Mouse (Mus musculus): ENCODE results near the gene G3bp2.
"Not testable (repeated sequence)": the region's sequence is repeated elsewhere in the genome, so short reads cannot be mapped to it uniquely, and the experiment has no call there.

G3bp2 gene

DNA sequence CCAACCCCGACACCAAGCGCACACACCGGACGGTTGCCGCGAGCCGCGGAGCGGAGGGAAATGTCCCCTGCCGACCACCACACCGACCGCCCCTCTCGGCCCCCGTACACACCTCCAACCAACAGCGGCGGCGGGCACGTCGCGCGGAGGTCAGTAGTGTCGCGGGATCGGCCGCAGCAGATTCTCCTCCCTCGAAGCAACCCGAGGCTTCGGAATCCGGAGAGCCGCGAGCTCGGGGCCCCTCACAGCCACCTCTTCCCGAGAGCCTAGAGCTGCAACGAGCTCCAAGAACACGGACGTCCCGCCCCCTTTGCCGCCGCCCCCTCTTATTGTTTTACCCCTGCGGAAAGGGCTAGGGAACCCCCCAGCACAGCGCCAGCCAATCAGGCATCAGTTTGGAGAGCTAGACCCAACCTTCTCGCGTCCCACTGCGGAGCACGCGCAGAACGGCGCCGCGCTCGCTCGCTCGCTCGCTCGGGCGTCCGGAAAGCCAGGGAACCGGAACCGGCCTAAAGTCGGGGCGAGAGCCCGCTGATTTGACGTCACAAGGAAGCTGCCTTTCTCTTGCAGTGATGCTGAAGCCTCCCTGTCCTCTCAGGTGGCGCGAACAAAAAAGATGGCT lies at the start of gene G3bp2:
Gene G3bp2, minus strand, starts transcription at position 303 of the 622 bp plus-strand sequence.
- in situ Hi-C loops (cut with MboI), result no loop called here

DNA sequence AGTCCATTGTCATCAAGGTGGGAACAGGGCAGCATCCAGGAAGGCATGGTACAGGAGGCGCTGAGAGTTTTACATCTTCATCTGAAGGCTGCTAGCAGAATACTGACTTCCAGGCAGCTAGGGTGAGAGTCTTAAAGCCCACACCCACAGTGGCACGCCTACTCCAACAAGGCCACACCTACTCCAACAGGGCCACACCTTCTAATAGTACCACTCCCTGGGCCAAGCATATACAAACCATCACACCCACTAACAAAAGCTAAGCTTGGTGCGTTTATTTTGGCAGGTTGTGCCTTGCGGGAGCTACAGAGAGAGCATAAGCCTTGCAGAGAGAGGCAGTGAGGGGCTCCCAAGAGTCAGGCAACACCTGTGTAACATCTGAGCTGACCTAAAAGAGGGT lies 49.5 kb upstream of the G3bp2 start:
- in situ Hi-C loops (cut with MboI), result not testable (repeated sequence)

DNA sequence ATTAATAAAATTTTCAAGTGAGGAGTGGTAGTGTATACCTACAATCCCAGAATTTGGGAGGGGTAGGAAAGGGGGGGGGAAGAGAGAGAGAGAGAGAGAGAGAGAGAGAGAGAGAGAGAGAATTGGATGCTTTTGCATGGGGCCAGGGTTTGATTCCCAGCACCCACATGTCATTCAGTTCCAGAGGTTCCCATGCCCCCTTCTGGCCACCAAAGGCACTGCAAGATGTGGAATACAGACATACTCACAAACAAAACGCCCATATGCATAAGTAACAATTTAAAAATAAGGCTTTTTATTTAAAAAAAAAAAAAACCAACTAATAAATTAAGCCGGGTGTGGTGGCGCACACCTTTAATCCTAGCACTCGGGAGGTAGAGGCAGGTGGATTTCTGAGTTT lies 48.6 kb upstream of the G3bp2 start:
- in situ Hi-C loops (cut with MboI), result no loop called here

DNA sequence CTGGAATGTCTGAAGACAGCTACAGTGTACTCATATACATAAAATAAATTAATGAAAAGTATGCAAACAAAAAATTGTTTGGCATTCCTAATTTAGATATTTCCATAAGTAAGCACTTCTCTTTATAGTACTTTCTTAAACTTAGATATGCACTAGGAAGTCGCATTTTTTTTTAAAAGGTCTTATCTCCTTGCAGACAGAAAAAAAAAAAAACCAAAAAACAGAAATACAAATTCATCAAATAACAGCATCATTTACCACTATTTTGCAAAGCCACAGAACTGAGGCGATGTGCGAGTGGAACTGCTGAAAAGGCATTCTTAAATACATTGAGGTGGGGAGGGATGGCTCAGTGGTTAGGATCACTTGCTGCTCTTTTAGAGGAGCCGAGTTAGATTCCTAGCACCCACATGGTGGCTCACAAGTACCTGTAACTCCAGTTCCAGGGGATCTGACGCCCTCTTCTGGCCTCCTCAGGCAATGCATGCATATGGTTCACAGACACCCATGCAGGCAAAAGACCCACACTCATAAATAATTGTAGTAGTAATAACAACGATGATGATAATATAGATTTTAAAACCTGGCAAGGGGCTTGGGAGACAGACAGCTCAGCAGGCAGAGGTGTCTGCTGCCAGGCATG lies 46.6 kb upstream of the G3bp2 start:
- in situ Hi-C loops (cut with MboI), result no loop called here

DNA sequence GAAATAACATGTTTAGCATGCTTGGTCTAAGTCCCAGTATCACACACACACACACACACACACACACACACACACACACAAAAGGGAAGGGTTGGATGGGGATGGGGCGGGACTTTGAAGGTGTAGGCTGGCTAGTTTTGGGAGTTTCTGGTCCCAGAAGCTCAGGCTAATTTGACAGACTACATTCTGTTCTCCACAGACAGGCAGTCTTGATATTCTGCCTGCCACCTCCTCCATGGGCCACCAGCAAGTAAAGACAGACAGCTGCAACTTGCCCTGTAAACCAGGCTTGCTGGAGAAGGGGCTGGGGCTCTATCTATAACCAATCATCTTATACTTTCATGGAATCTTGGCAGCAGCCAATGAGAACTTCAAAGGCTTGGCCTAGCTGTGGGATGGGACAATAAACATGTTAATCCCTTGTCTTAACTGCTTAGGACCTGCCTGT lies 45.8 kb upstream of the G3bp2 start:
- in situ Hi-C loops (cut with MboI), result loop anchor here (10.0 kb wide), 1 partner anchor 55 kb away; no protein-coding TSS in a partner anchor

DNA sequence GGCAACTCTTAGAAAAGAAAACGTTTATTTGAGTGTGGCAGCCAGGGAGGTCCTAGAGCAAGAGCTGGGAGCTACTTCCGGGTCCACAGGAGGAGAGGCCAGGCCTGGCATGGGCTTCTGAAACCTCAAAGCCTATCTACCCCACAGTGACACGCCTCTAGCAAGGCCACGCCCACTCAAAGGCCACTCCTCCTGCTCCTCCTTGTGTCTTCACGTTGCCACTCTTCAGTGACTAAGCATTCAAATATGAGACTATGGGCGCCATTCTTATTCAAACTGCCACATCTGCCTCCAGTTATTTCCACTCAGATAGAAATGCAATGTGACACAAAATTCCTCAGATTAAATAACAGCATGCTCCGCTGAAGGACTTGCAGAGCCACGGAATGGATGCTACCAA lies 45.1 kb upstream of the G3bp2 start:
- in situ Hi-C loops (cut with MboI), result loop anchor here (10.0 kb wide), 1 partner anchor 54 kb away; no protein-coding TSS in a partner anchor

DNA sequence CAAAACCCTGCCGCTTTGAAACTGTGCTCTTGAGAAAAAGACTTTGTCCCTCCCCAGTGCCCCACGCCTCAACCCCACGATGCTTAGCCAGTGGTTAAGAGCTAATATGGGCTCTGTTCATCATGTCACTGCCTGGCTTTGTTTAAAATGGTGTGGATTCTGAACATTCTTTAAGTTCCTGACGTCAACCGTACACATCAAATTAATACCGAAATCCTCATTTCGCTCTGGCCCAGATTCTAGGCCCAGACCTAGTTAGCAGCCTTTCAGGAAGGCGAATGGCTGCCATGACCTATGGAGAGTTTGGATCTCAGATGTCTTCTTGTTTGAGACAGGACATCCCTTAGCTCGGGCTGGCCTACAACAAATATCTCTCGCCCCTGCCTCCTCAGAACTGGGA lies 44.2 kb upstream of the G3bp2 start:
- in situ Hi-C loops (cut with MboI), result loop anchor here (10.0 kb wide), 1 partner anchor 53 kb away; no protein-coding TSS in a partner anchor

DNA sequence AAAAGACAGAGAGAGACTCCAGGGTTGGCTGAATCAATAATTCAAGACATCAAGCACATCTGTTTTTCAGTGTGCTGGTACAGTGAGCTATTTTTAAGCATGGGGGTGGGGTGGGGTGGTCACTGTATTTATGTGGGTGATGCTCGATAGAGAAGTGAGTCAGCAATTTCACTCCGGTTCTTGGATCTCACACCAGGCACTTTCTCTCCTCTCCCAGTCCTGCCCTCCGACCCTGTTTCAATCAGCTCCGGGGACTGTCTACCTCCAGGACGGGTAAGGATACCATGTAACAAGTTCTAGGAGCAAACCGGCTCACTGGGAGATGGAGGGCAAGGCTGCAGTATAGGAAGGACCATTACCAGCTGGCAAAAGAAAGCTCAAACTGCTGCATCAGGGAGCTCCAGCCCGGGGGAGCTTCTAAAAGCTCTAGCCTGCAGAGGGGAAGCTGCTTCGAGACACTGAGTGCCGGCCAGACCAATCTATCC lies 43.7 kb upstream of the G3bp2 start:
- in situ Hi-C loops (cut with MboI), result loop anchor here (10.0 kb wide), 1 partner anchor 52 kb away; no protein-coding TSS in a partner anchor

DNA sequence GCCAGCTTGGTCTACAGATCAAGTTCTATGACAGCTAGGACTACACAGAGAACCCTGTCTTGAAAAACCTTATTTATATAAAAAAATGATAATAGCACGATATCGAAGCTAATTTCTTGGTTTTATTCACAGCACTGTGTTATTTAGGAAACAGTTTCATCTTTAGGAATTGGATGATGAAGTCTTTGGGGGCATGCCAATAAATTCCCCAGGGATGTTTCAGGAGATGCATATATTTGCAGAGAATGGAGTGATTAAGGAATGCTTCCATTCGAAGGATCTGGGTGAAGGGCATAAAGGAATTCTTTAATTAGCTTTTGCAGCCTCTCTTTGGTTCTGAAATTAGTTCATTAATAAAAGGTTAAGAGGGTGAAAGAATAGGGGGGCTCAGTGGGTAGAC lies 41.9 kb upstream of the G3bp2 start:
- in situ Hi-C loops (cut with MboI), result loop anchor here (10.0 kb wide), 1 partner anchor 51 kb away; no protein-coding TSS in a partner anchor

DNA sequence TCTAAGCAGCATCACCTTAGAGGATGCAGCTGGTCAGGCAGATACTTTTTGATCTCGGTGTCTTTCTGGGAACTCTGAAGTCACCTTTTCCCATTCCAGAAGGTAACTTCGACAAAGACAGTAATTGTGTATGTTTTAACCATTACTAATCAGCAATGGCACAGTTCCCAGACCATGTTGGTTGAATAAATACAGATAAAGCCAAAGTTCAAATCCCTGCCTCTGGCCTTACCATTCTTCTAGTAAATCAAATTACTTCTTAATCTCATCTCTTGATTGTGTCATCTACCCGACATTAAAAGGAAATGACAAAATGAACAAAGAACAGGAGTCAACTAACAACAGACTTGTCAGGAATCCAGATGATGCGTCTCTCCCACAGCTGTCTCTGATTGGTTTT lies 38.1 kb upstream of the G3bp2 start:
- in situ Hi-C loops (cut with MboI), result loop anchor here (10.0 kb wide), 1 partner anchor 47 kb away; no protein-coding TSS in a partner anchor

DNA sequence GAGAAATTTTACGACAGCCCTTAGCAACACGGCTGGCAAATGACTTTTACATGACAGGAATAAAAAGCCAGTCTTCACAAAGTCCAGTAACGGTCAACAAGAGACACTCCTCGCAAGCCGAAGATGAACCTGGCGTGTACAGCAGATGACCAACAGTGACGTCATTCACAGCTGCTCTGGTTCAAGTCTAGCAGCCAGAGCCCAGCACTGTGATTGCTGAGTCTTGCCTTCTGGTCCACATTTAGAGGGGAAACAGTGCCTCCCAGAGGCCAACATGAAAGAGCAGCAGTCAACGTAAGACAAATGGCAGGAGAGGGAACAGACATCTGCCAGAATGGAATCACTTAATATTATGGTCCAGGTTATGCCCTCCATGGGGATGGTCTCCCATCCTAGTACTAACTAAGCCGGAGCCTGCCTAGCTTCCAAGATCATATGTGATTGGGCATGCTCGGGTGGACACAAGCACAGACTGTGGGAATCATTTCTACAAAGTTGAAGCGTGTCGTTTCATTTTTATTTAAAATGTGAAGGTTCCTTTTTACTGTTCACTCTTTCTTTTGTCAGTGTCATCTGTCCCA lies 34.4 kb upstream of the G3bp2 start:
- in situ Hi-C loops (cut with MboI), result no loop called here

DNA sequence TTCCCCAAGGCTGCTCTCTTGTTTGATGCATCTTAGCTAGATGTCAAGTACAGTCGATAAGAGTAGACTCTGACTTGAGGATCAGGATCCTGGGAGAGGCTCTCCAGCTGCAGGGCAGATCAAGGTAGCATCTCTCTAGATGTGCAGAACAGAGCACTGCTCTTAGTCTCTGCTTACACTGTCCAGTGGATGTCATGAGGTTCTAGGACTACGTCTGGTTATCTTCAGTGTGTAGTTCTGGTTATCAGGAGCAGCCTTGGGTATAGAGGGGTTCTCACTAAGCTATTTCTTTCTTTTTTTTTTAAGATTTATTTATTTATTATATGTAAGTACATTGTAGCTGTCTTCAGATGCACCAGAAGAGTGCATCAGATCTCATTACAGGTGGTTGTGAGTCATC lies 31.4 kb upstream of the G3bp2 start:
- in situ Hi-C loops (cut with MboI), result no loop called here

DNA sequence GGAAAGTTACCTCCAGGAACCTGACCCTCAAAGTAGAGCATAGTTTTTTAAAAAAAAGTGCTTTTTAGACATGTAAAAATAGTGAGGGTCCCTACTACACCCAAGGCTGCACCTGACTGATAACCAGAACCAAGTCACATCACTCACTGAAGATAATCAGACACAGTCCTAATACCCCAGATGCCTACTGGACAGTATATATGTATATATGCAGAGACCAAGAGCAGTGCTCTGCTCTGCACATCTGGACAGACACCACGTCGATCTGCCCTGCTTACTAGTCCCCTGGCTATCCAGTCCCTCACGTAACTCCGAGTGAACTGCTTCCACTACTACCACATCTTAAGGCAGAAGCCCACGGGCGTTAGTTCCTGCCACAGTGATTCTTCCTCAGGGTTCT lies 30.7 kb upstream of the G3bp2 start:
- in situ Hi-C loops (cut with MboI), result no loop called here

DNA sequence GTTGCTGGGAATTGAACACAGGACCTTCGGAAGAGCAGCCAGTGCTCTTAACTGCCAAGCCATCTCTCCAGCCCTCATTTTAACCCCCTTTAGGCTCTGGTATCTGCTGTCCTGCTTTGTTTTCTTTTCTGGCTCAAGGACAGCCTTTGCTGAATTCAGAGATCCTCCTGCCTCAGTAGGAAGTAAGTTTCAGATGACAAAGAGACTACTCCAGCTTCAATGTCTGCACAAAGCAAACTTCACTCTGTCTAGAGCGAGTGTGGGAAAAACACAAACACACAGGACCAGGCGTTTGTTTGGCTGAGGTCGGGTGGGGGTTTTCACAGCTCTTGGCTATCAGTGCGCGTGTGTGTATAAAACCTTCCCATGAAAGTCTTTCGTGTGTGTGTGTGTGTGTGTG lies 30.0 kb upstream of the G3bp2 start:
- in situ Hi-C loops (cut with MboI), result no loop called here

DNA sequence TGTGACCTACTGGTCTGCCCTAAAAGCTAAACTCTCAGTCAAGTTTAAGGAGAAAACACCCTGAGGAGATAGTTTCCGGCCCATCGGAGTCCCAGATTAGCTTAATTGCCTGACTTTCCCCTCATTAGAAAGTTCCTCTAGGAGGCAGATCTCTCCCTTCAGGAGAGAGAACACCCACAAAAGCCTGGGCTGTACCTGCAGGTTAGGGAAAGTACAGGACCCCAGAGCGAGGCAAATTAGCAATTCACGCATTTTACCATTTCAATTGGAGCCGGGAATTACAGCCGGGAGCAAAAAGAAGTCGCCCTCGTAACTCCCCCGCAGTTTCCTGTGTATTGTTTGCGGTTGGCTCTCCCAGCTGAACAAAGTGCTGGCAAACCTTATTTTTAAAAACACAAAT lies 29.1 kb upstream of the G3bp2 start:
- in situ Hi-C loops (cut with MboI), result no loop called here

DNA sequence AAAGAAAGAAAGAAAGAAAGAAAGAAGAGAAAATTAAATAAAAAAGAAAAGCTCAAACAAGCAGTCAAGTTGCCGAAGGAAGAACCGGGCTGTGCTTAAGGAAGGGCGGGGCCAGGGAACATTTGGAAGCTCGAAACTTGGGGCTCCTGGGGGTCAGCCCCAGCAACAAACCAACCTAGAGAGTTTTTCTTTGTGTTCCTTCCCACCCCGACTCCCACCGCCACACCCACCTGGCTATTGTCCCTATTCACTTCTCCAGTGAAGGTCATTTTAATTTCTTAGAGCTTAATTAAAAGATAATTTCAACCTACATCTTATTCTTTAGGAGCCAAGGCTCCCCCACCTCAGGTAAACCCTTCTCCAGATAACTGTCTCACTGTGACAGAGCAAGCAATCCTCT lies 28.7 kb upstream of the G3bp2 start:
- in situ Hi-C loops (cut with MboI), result no loop called here

DNA sequence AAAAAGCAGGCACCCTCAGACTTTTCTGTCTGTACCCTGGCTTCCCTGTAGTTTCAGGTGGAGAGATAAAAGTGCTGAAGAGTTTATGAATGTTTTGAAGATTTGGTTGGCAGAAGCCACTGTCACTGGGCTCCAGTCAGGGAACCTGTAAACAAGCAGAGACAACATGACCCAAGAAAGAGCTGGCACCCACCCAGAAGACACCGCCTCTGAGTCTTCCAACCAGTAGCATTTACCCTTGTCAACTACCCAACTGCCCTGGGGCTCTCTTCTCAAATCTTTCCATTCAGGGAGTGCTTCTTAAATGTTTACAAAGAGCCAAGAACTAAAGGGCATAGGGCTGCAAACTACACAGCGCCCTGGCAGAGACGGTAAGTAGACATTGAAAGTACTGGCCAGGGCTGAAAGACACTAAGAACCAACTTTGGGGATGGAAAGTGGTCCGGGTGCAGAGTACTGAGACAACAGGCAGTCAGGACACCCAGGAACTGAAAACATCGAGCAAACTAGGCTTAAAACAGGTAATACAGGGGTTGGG lies 27.4 kb upstream of the G3bp2 start:
- in situ Hi-C loops (cut with MboI), result no loop called here

DNA sequence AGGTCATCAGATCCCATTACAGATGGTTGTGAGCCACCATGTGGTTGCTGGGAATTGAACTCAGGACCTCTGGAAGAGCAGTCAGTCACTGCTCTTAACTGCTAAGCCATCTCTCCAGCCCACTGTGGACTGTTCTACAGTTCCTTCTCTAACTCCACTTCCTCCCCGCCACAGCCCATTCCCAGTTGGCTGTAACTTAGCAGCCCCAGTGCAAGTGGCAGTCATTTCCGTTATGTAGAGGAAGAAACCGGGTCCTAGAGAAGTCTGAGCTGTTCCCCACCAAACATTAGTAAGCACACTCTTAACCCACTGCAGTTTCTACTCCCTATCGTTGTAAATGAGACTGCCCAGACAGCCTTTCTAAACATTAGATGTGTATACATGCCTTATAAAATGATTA lies 23.8 kb upstream of the G3bp2 start:
- in situ Hi-C loops (cut with MboI), result no loop called here

DNA sequence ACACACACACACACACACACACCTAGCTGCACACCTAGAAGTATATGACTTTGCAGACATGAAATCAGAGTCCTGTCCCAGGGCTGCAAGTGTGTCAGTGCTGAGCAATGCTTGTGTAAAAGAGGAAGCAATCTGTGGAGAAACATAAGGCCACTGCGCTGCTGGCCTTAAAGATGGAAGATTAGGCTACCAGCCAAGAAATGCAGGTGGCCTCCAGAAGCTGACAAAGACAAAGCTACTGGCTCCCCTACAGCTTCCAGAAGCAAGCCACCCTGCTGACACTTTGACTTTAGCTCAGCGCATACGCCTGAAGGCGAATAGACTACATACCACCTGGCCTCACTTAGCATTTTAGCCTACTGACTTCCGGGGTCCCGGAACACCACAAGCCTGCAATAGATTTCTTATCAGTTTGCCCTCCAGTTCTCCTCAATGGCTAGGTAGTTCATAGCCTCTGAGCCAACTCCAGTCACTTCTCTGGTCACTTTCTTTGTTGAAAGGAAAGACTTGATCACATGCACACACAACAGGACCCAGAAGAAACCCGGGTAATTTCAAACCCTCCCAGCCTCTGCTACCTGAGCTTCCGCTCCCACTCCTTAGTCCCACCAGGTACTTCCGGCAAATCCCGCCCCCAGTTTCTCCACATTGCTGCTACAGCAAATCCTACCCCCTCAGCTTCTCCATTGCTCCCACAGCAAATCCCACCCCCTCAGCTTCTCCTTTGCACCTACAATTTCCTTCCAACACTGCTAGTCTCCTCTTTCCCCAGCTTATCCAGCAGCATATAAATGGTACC lies 23.0 kb upstream of the G3bp2 start:
- in situ Hi-C loops (cut with MboI), result no loop called here

DNA sequence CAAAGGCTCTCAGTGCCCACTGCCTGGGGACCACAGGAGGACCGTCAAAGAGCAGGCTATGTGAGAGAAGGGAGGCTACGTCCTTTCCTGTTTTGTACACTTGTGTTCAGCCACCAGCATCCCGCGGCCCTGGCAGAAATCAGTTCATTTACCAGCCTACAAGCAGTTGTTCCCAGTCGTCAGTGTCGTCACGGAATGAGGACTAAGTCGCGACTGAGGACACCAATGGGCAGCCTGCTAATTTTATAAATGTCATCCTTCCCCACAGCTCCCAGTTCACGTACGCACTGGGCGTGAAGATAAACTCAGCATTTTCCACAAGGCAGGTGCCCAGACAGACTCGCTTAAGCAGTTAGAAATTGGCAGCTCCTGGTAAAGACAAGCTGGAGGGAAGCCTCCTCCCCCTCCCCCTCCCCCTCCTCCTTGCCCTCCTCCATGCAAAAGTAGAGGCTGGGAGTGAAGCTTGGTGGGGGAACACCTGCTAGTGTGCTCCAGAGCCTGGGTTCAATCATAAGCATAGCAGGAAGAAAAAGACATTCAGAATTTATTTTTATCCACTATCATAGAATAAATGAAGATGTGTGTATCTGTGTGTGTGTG lies 20.4 kb upstream of the G3bp2 start:
- in situ Hi-C loops (cut with MboI), result no loop called here

DNA sequence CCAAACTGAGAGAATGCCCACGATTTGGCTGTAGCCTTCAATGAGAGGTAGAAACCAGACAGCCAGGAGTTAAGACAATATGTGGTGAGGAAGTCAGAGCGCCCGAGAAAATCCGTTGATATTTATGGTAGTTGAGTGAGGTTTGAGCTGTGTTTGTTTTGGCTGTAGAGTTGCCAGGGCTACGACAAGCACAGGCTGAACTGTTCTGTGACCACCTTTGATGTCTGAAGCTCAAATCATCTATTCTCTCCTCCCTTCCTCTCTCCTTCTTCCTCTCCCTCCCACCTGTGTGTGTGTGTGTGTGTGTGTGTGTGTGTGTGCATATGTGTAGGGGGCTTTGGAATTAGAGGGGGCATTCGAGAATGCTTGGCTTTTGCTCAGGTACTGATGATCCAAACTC lies 19.5 kb upstream of the G3bp2 start:
- in situ Hi-C loops (cut with MboI), result no loop called here
